In genomic region chrX:56730828-56731305, GRCm38 (mm10) we compare ENCODE assay signal across 8 mouse cellular contexts. TPM values are rescaled to one million over a fixed set of nuclear protein-coding genes. Genes with fewer than 3 reads are reported as not detected.
DNase-seq lines count a peak whose midpoint lies in the region; ATAC-seq and TF ChIP-seq lines count a peak whose summit lies in the region.

No protein-coding gene starts in this region.

- H3K9me3 ChIP-seq in limb, embryonic 12.5 days = no peaks in the 10 kb centered on the region
- no peaks in the 10 kb centered on the region for H3K9me3 ChIP-seq in stomach, embryonic 15.5 days

- 33% methylated on average over 10 of the region's 10 CpGs for WGBS in spleen, adult 2 months
- 14% methylated on average over 10 of the region's 10 CpGs for WGBS in limb, embryonic 12.5 days
- WGBS in stomach, embryonic 15.5 days = 20% methylated on average over 10 of the region's 10 CpGs

- H3K9ac ChIP-seq in limb, embryonic 12.5 days (replicated peaks) = peak overlapping the region; percentile 58
- H3K9ac ChIP-seq in stomach, embryonic 15.5 days = 0 out of 2 replicates have a peak overlapping the region, but pooled peaks have one; percentile 12

- TF ChIP-seq CTCF in gastrocnemius, adult 2 months (IDR thresholded peaks at IDR 0.05) = no peak
- TF ChIP-seq CTCF in spleen, adult 2 months (IDR thresholded peaks at IDR 0.05; ENCODE audit: extremely low read depth, insufficient read depth, insufficient read length, insufficient replicate concordance) = no peak

- TF ChIP-seq POLR2A in spleen, adult 2 months (IDR thresholded peaks at IDR 0.05; ENCODE audit: low read depth, low read length) = no peak

- intact Hi-C loops in gastrocnemius, adult 2 months (cut with DNase I) = no loop called here

- peak overlapping the region; percentile 80 for H3K27ac ChIP-seq in gastrocnemius, adult 2 months
- H3K27ac ChIP-seq in spleen, adult 2 months (ENCODE audit: insufficient read depth, low read length) = no peak overlapping the region
- peak overlapping the region; percentile 50; the same call in 1 of the 2 replicates for H3K27ac ChIP-seq in limb, embryonic 12.5 days
- H3K27ac ChIP-seq in stomach, embryonic 15.5 days = 0 out of 2 replicates have a peak overlapping the region, but pooled peaks have one; percentile 31

- peak overlapping the region; percentile 75 for H3K4me3 ChIP-seq in gastrocnemius, adult 2 months
- peak overlapping the region; percentile 18; the same call in 1 of the 2 replicates for H3K4me3 ChIP-seq in spleen, adult 2 months (ENCODE audit: extremely low read depth, insufficient read depth, insufficient read length)
- peak overlapping the region; percentile 52 for H3K4me3 ChIP-seq in limb, embryonic 12.5 days (replicated peaks)
- H3K4me3 ChIP-seq in stomach, embryonic 15.5 days (replicated peaks) = peak overlapping the region; percentile 49

- ATAC-seq in limb, embryonic 12.5 days (ENCODE audit: insufficient number of reproducible peaks, insufficient read depth, low FRiP score, low TSS enrichment, low read depth) = 0 out of 2 replicates have a peak, but pooled peaks have one; percentile 46
- ATAC-seq in stomach, embryonic 15.5 days (ENCODE audit: insufficient read depth, low FRiP score, low read depth) = no peak

- H3K36me3 ChIP-seq in spleen, adult 2 months (ENCODE audit: control insufficient read depth, insufficient read depth, low read length) = no peaks in the 10 kb centered on the region
- H3K36me3 ChIP-seq in limb, embryonic 12.5 days = no peaks in the 10 kb centered on the region
- no peaks in the 10 kb centered on the region for H3K36me3 ChIP-seq in stomach, embryonic 15.5 days

- no peaks in the 10 kb centered on the region for H3K4me1 ChIP-seq in spleen, adult 2 months (ENCODE audit: control insufficient read depth, insufficient read depth, insufficient read length)
- H3K4me1 ChIP-seq in limb, embryonic 12.5 days (replicated peaks) = no peaks in the 10 kb centered on the region
- H3K4me1 ChIP-seq in stomach, embryonic 15.5 days = no peaks in the 10 kb centered on the region

- H3K4me2 ChIP-seq in limb, embryonic 12.5 days = peak overlapping the region; percentile 59
- H3K4me2 ChIP-seq in stomach, embryonic 15.5 days = peak overlapping the region; percentile 55

- H3K27me3 ChIP-seq in spleen, adult 2 months (ENCODE audit: control insufficient read depth, insufficient read depth, low read length) = no peaks in the 10 kb centered on the region
- H3K27me3 ChIP-seq in limb, embryonic 12.5 days = peaks cover 6% of the 10 kb centered on the region; the same call in 1 of the 2 replicates
- no peaks in the 10 kb centered on the region for H3K27me3 ChIP-seq in stomach, embryonic 15.5 days (replicated peaks)

- no peak for DNase-seq in gastrocnemius, adult 2 months
- no peak for DNase-seq in gastrocnemius, adult 8-10 months (ENCODE audit: low spot score in 2 of 2)
- no peak for DNase-seq in spleen, adult 2 months (ENCODE audit: low read depth in 1 of 2, low spot score in 2 of 2)
- DNase-seq in spleen, postnatal 10 days (ENCODE audit: low spot score in 2 of 2) = no peak
- no peak for DNase-seq in adrenal gland, adult 18-20 months (ENCODE audit: low spot score in 2 of 2)
- no peak for DNase-seq in adrenal gland, adult 2 months

RNA-seq across cellular contexts. Expression of gene Fhl1, which starts 0.7 kb away (rescaled TPM):
- 1,000 to 10,000 TPM in 1 of 2 experiments, 100 to 1,000 TPM in 1; 673 to 2,064 TPM for total RNA-seq in gastrocnemius, adult 2 months (2021)
- 1,000 to 10,000 TPM in 2 of 4 experiments, 100 to 1,000 TPM in 2; 965 to 1,061 (median 1,004) TPM for total RNA-seq in gastrocnemius, adult 8-10 months (2022)
- polyA plus RNA-seq in spleen, adult 2 months (2012; rRNA removed) = 23.4 and 26.1 TPM in 2 replicates
- polyA plus RNA-seq in limb, embryonic 12.5 days (2016; fragmentation: Nextera tagmentation; extraction: Ambion mirVana) = 45.1 and 57.1 TPM in 2 replicates
- polyA plus RNA-seq in stomach, embryonic 15.5 days (2015; fragmentation: Nextera tagmentation; extraction: Ambion mirVana) = 69.8 and 72.3 TPM in 2 replicates
- total RNA-seq in adrenal gland, adult 18-20 months (2021) = 10 to 100 TPM; 33.5 to 87.9 TPM
- total RNA-seq in adrenal gland, adult 2 months (2021) = 10 to 100 TPM; 27.9 to 59.4 TPM
- polyA plus RNA-seq in adrenal gland, adult 2 months (2012; rRNA removed) = 31.5 and 35.3 TPM in 2 replicates

Comparison
In these comparisons a context has a peak if more than half of its experiments do, and no peak if none do; other contexts are left out.
1. H3K4me3 ChIP-seq: peak in every context shown above with its lines; median percentile 75 in gastrocnemius, adult 2 months; 52 in limb, embryonic 12.5 days; 49 in stomach, embryonic 15.5 days; 18 in spleen, adult 2 months.
2. RNA of gene Fhl1, which starts 0.7 kb away (total RNA-seq): 673 to 2,064 TPM in gastrocnemius, adult 2 months and 965 to 1,061 TPM in gastrocnemius, adult 8-10 months; 33.5 to 87.9 TPM in adrenal gland, adult 18-20 months and 27.9 to 59.4 TPM in adrenal gland, adult 2 months; every median in the first group is over 4 times any median in the second.